Mouse (Mus musculus) liver, embryonic 11.5 days (tissue): Measurements from ENCODE around the gene AC129217.1. TPM values are rescaled to one million over a fixed set of nuclear protein-coding genes. Genes with fewer than 3 reads are reported as not detected.

Source experiments
- ATAC-seq: fragments of 200-750 bp; cut with Nextera tagmentation; replicated peaks from 2 replicates; pipeline ENCODE4 v1.8.0; 2017; ENCODE audit warnings: moderate number of reproducible peaks, mild to moderate bottlenecking, moderate TSS enrichment, moderate library complexity; ENCODE audit not compliant: low FRiP score
- DNase-seq: peaks from one replicate; pipeline ENCODE4 v3.0.0-alpha.2; 2017; ENCODE audit warnings: low spot score
- H3K27ac ChIP-seq: fragments of 300-500 bp; sonication (generic); 2 replicates; pipeline ENCODE4 v1.5.1; 2014; ENCODE audit warnings: mild to moderate bottlenecking, low read depth, low read length, control low read depth
- H3K27me3 ChIP-seq: fragments of 300-500 bp; sonication (generic); replicated peaks from 2 replicates; pipeline ENCODE4 v1.6.1; 2014; ENCODE audit warnings: low read length, mixed read lengths; ENCODE audit not compliant: control insufficient read depth, insufficient read depth
- H3K36me3 ChIP-seq: fragments of 300-500 bp; sonication (generic); 2 replicates; pipeline ENCODE4 v1.6.1; 2014; ENCODE audit warnings: mild to moderate bottlenecking, low read length, moderate library complexity, mixed read lengths; ENCODE audit not compliant: control insufficient read depth, insufficient read depth
- H3K4me1 ChIP-seq: fragments of 300-500 bp; sonication (generic); replicated peaks from 2 replicates; pipeline ENCODE4 v1.6.1; 2014; ENCODE audit warnings: low read length, mixed read lengths; ENCODE audit not compliant: control insufficient read depth, insufficient read depth
- H3K4me2 ChIP-seq: fragments of 300-500 bp; sonication (generic); 2 replicates; pipeline ENCODE4 v1.6.1; 2014; ENCODE audit warnings: mild to moderate bottlenecking, control low read depth, moderate library complexity
- H3K4me3 ChIP-seq: fragments of 300-500 bp; sonication (generic); 2 replicates; pipeline ENCODE4 v1.5.1; 2014; ENCODE audit warnings: low read depth, low read length, control low read depth
- H3K9ac ChIP-seq: fragments of 300-500 bp; sonication (generic); 2 replicates; pipeline ENCODE4 v1.6.1; 2014; ENCODE audit warnings: low read depth, low read length, control low read depth
- H3K9me3 ChIP-seq: fragments of 300-500 bp; sonication (generic); 2 replicates; pipeline ENCODE4 v1.6.1; 2016; ENCODE audit warnings: low read length, inconsistent platforms, mixed read lengths; ENCODE audit not compliant: control insufficient read depth
- WGBS: fragments of 180-500 bp; shearing (Covaris S2); extraction: QIAGEN DNeasy Blood & Tissue Kit; methylation state at CpG from one replicate; pipeline ENCODE4 v1.1.7; 2014; 5-methylcytosine and 5-hydroxymethylcytosine counted together
- polyA plus RNA-seq: library from polyadenylated mRNA; unstranded; fragments of >200 nt; fragmentation: Nextera tagmentation; extraction: Ambion mirVana; gene quantifications from 2 replicates; pipeline ENCODE4 v1.2.1, GENCODE M21; 2014

Gene AC129217.1
- polyA plus RNA-seq, 1 experiment from 2014 or later, result 0.40 TPM

- 2% methylated on average over 38 of the region's 38 CpGs for WGBS
Measured at GRCm38 (mm10) chr19:8837251-8837791, 7.7 kb downstream of the AC129217.1 start, which contains the start of gene Bscl2. Bscl2 (plus strand) TSS chr19:8837467.

DNA sequence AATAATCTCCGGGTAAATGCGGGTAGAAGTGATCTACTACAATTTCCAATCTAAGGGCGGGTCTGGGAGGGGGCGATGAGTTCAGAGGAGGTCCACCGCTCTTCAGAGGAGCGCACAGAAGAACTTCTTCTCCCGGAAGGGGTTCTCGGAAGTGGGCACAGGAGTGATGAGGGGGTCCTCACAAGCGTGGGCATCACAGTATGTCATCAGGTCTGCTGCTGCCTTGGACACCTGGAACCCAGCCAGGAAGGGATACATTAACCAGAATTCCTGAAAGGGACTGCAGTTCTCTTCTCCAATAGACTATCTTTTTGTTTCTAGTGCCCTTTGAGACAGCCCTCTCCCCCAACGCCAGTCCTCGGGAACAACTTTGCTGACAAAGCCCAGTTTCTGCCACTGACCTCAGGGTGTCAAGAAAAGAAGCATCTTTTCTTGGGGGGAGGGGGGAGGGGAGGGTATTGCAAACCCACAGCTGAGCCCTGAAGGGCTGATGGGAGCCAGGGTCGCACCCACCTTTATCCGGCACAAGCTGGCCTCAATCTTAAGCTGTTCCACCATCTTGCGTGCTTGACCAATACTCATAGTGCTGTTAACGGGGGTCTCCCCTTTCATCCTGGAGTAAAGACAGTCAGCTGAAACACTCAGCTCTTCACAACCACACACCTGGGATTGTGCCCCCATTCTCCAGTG is 8.6 kb downstream of the AC129217.1 start:
- Histone ChIP-seq H3K9me3 (no peaks in the 10 kb centered on the region), H3K4me2 (peak overlapping the region; percentile 99), H3K4me1 (peaks cover 33% of the 10 kb centered on the region), H3K9ac (peak overlapping the region; percentile 93), H3K27ac (peak overlapping the region; percentile 95), H3K4me3 (peak overlapping the region; percentile 54), H3K27me3 (no peaks in the 10 kb centered on the region), H3K36me3 (peaks cover 18% of the 10 kb centered on the region)
- no peak for DNase-seq
- ATAC-seq, result peak; percentile 11; the same call in 1 of the 2 replicates
- 26% methylated on average over 15 of the region's 15 CpGs for WGBS

More at GRCm38 (mm10) chr19:8837251-8837791, 7.7 kb downstream of the AC129217.1 start, which contains the start of gene Bscl2:
- Histone ChIP-seq H3K36me3 (peaks cover 24% of the 10 kb centered on the region), H3K27ac (peak within 1 kb of the TSS; percentile 95), H3K27me3 (no peaks in the 10 kb centered on the region), H3K9ac (peak within 1 kb of the TSS; percentile 93), H3K4me1 (peaks cover 33% of the 10 kb centered on the region), H3K9me3 (no peaks in the 10 kb centered on the region), H3K4me2 (peak within 1 kb of the TSS; percentile 99), H3K4me3 (peak within 1 kb of the TSS; percentile 54)
- peak; percentile 87 for DNase-seq
- peak; percentile 74 for ATAC-seq

DNA sequence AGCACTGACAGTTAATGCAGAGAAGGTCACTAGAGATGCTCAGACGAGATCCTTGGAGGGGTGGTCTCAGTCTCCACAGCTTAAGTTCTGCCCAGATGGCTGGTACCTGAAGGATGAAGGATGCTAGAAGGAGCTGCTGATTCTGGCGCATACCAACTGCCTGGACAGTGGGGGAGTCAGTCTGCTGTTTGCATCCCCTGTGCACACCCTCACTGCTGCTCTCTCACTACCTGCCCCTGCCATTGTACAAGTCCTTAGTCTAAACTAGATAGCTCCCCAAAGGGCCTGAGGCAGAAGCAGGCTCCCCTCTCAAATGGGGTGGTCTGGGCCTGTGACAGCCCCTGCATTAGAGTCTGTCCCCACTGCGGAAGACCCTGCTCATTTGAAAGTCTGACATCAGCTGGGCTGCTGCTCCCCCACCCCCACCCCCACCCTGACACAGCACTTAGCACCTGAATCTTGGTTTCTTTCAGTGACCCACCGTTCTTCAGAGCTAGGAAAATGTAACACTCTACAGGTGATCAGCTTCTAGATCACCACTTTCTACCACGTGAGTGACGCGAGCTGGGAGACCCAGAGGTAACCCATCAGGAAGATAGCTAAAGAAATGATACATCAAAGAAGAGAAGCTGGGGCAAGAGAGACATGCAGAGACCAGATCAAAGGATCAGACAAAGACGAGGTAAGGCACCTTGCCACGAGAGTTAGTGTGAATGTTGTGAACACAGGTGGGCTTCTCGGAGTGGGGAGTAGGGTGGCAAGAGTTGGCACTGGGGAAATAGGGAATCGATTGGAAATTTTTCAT is 9.7 kb downstream of the AC129217.1 start, which contains the start of gene Gng3:
Gene Gng3, minus strand, starts transcription at position 92 of the 805 bp plus-strand sequence.
- Histone ChIP-seq H3K4me1 (peaks cover 33% of the 10 kb centered on the region), H3K9ac (peak within 1 kb of the TSS; percentile 93), H3K27me3 (no peaks in the 10 kb centered on the region), H3K4me2 (peak within 1 kb of the TSS; percentile 99), H3K9me3 (no peaks in the 10 kb centered on the region), H3K27ac (peak within 1 kb of the TSS; percentile 95), H3K4me3 (peak within 1 kb of the TSS; percentile 65), H3K36me3 (peaks cover 11% of the 10 kb centered on the region)
- no peak for DNase-seq
- no peak for ATAC-seq
- WGBS, result 61% methylated on average over 11 of the region's 11 CpGs

- peak overlapping the region; percentile 65 for H3K4me3 ChIP-seq
- H3K27me3 ChIP-seq, result no peaks in the 10 kb centered on the region
- ATAC-seq, result peak; percentile 76
- H3K9me3 ChIP-seq, result no peaks in the 10 kb centered on the region
- peaks cover 4% of the 10 kb centered on the region; the same call in 1 of the 2 replicates for H3K36me3 ChIP-seq
- peak overlapping the region; percentile 75 for H3K4me2 ChIP-seq
- H3K27ac ChIP-seq, result 0 out of 2 replicates have a peak overlapping the region, but pooled peaks have one; percentile 46
- H3K9ac ChIP-seq, result peak overlapping the region; percentile 74
- WGBS, result 24% methylated on average over 29 of the region's 29 CpGs
- DNase-seq, result peak; percentile 74
- H3K4me1 ChIP-seq, result peaks cover 33% of the 10 kb centered on the region
Measured at GRCm38 (mm10) chr19:8839908-8840791, 10.6 kb downstream of the AC129217.1 start.

GRCm38 (mm10) chr19:8841012-8841411 is 11.4 kb downstream of the AC129217.1 start:
- peaks cover 33% of the 10 kb centered on the region for H3K4me1 ChIP-seq
- peak overlapping the region; percentile 75 for H3K4me2 ChIP-seq
- WGBS, result 81% methylated on average over 7 of the region's 7 CpGs
- no peak for DNase-seq
- no peaks in the 10 kb centered on the region for H3K36me3 ChIP-seq
- no peaks in the 10 kb centered on the region for H3K9me3 ChIP-seq
- H3K4me3 ChIP-seq, result peak overlapping the region; percentile 65
- H3K9ac ChIP-seq, result peak overlapping the region; percentile 74
- ATAC-seq, result no peak
- H3K27ac ChIP-seq, result no peak overlapping the region
- H3K27me3 ChIP-seq, result no peaks in the 10 kb centered on the region

DNA sequence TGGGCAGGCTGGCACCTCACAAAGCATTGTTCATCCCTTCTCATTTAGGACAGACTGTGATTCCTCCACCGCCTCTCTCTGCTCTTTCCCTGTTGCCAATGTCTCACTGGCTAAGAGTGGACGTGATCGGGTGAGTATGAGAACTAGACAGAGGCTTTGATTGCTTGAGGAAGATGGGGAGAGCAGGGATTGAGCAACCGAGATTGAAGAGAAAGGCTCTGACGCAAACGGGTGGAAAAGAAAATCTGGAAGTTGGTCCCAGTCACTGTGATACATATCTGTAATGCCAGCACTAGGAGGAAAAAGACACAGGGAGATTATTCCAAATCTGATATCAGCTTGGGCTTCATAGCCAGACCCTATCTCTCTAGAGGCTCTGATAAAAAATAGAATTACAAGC is 13.4 kb downstream of the AC129217.1 start:
- Histone ChIP-seq H3K4me1 (peaks cover 30% of the 10 kb centered on the region), H3K27ac (no peak overlapping the region), H3K9me3 (no peaks in the 10 kb centered on the region), H3K9ac (no peak overlapping the region), H3K4me2 (no peak overlapping the region), H3K27me3 (no peaks in the 10 kb centered on the region), H3K36me3 (peaks cover 6% of the 10 kb centered on the region; the same call in 1 of the 2 replicates), H3K4me3 (no peak overlapping the region)
- ATAC-seq (no peak), DNase-seq (no peak)
- 76% methylated on average over 6 of the region's 6 CpGs for WGBS

GRCm38 (mm10) chr19:8844371-8845129 is 15.0 kb downstream of the AC129217.1 start:
- Histone ChIP-seq H3K27me3 (no peaks in the 10 kb centered on the region), H3K9me3 (no peaks in the 10 kb centered on the region), H3K4me3 (no peak overlapping the region), H3K36me3 (peaks cover 8% of the 10 kb centered on the region; the same call in 1 of the 2 replicates), H3K4me1 (peaks cover 14% of the 10 kb centered on the region), H3K4me2 (no peak overlapping the region), H3K9ac (no peak overlapping the region), H3K27ac (no peak overlapping the region)
- DNase-seq, result peak; percentile 71
- 67% methylated on average over 5 of the region's 5 CpGs for WGBS
- ATAC-seq, result no peak
